Mouse (Mus musculus) urinary bladder, postnatal 0 days (tissue): ENCODE data around the gene Calm2. TPM values are rescaled to one million over a fixed set of nuclear protein-coding genes. Genes with fewer than 3 reads are reported as not detected.

Experiments
- polyA plus RNA-seq: library from polyadenylated mRNA; unstranded; fragments of >200 nt; fragmentation: Nextera tagmentation; extraction: Ambion mirVana; gene quantifications from 2 replicates; pipeline ENCODE4 v1.2.1, GENCODE M21; 2015

Gene Calm2
- polyA plus RNA-seq: 1,545 and 1,905 TPM in 2 replicates

GRCm38 (mm10) chr17:87446767-87447611 is at the start of gene Calm2:
Gene Calm2 (minus strand): TSS chr17:87446935.

DNA sequence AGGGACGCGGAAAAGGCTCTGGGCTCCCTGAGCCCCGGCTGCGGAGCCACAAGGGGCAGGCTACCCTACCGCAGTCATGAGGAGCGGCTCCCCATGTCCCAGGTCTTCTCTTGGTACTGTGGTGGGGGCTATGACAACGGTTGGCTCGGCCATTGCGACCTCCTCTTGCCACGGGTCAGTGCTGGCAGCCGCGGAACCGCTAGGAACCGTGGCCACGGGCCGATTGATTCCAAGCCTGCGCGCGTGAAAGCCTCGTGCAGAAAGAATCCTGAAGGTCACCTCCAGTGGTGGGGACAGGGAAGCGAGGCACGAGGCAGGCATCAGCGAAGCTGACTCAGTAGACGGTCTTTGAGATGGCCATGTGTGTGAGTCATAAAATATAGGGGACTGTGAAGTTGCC is 19.2 kb downstream of the Calm2 start, which contains the start of gene Stpg4:
Gene Stpg4, minus strand, starts transcription at position 231 of the 400 bp plus-strand sequence.

Other genes starting within 250 kb of the Calm2 start
- 91.9 and 94.2 TPM in 2 replicates for gene Mcfd2, start 181.0 kb downstream of the Calm2 start, polyA plus RNA-seq
- 9.7 and 12.1 TPM in 2 replicates for gene Ttc7, start 164.0 kb downstream of the Calm2 start, polyA plus RNA-seq
- gene Stpg4, start 19.2 kb downstream of the Calm2 start, polyA plus RNA-seq: not detected in 2 replicates
- gene Epcam, start 189.0 kb upstream of the Calm2 start, polyA plus RNA-seq: 71.7 and 72.9 TPM in 2 replicates
- gene Msh2, start 225.4 kb upstream of the Calm2 start, polyA plus RNA-seq: 22.9 and 25.1 TPM in 2 replicates